Mouse (Mus musculus): ENCODE measurements at regions not wholly inside any gene's neighbourhood (a gene's known extent, or its start where the extent isn't known, plus 50 kb on each side); places are given as distances from the start of the nearest gene placed in this dataset.

DNA sequence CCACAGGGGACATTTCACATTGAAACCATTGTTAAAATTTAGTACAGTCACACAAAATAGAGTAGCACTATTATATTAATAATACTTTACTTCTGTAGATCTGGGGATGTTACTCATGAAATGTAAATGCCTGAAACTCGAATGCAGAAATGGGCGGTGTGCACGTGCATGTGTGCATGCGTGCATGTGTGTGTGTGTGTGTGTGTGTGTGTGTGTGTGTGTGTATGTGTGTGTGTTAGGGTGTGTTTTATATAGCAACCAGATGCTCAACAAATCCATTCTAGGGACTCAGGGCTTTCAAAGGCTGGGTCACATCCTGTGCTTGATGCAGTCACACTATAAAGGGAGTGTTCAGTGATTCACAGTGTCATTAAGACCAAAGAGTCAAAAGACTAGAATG is 301.7 kb downstream of the Med10 start:
- no peak for TF ChIP-seq CTCF (conservative IDR thresholded peaks at IDR 0.05; ENCODE audit: insufficient read depth, insufficient read length, low read depth, low read length)
- TF ChIP-seq POLR2A (IDR thresholded peaks at IDR 0.05; ENCODE audit: low read depth, low read length): no peak

All from kidney, adult 2 months (tissue).